Mouse (Mus musculus): ENCODE data around the gene Teddm2. TPM values are rescaled to one million over a fixed set of nuclear protein-coding genes. Genes with fewer than 3 reads are reported as not detected.

The Teddm2 gene
- 1 to 10 TPM; 1.6 to 2.9 TPM for total RNA-seq (2021)
- long read RNA-seq, experiment 1, partial matches to known transcripts, result 0 of 4 reads
- long read RNA-seq, experiment 1, other reads (novel, unspliced or antisense), result 1 of 4 reads
- long read RNA-seq, experiment 2, transcript Teddm2-203 (1 exons, 3,121 nt), result major isoform, 5 of 5 reads
- long read RNA-seq, experiment 2, partial matches to known transcripts, result 0 of 5 reads
- long read RNA-seq, experiment 2, other reads (novel, unspliced or antisense), result 0 of 5 reads

DNA sequence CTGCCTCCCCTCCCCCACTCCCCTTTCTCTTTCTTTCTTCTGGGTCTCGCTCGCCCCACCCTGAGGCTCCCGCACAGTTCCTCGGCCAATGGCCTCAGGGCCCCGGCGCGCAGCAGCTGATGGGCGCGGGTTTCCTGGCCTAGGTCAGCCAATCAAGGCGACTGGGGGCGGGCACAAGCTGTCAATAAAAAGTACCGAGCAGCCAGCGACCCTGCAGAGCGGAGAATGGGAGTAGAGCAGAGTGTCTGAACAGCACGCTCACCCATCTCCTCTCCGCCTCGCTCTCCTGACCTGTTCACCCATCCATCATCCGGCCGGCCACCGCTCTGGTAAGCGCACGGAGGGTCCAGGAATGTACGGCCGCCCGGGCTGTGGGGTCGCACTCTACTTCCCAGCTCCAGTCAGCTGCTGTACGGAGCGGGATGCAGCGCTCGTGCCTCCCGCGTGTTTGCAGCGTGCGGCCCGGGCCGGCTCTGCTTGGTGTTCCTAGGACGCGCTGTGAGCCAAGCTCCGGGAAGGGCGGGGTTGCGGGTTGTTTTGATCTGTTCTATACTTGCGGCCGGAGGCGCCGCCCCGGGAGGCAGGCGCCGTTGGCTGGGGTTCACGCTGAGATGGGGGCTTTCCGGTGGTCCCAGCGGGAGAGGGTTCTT is at the start of gene Teddm2, which contains the start of gene Glul:
TSS of gene Teddm2 (minus strand) at position 498 of the 650 bp plus-strand sequence.
TSS of gene Glul (plus strand) at position 214 of the 650 bp plus-strand sequence.
- DNase-seq, result peak; percentile 93 to 97
- intact Hi-C loops (cut with DNase I), result no loop called here

DNA sequence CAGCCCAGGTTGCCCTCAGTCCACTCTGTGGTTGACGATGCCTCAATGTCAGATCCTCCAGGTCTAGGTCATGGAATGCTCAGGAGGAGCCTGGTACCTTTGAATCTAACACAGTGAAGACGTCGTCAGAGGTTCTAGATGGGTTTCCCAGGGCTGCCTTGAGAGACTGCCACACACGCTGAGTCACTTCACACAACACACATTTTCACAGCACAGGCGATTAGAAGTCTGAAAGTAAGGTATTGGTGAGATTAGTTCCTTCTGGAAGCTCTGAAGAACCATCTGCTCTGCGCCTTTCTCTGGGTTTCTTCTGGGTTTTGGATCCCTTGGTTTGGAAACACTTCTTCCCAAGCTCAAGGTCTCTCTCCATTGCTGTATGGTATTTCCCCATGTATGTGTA is 47.8 kb upstream of the Teddm2 start:
- DNase-seq, result no peak
- intact Hi-C loops (cut with DNase I), result no loop called here

- intact Hi-C loops (cut with DNase I), result no loop called here
- DNase-seq, result no peak
These were observed 46.9 kb upstream of the Teddm2 start for GRCm38 (mm10) chr1:153946971-153947370.

GRCm38 (mm10) chr1:153945181-153945580 is 45.2 kb upstream of the Teddm2 start:
- intact Hi-C loops (cut with DNase I), result no loop called here
- no peak for DNase-seq

- no peak for DNase-seq
- intact Hi-C loops (cut with DNase I), result no loop called here
These were observed 41.0 kb upstream of the Teddm2 start for GRCm38 (mm10) chr1:153940986-153941385.

DNA sequence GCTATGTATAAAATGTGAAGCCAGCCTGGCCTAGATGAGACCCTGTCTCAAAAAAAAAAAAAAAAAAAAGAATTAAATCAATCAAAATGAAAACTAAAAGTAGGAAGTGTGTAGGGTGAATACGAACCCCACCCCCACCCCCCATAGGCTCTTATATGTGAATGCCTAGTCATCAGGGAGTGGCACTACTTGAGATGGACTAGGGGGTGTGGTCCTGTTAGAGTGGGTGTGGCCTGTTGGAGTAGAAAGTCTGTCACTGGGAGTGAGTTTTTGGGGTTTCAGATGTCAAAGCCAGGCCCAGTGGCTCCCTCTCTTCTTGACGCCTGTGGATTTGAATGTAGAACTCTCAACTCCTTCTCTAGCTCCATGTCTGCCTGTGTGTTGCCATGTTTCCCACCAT is 37.0 kb upstream of the Teddm2 start:
- intact Hi-C loops (cut with DNase I), result no loop called here
- no peak for DNase-seq

- intact Hi-C loops (cut with DNase I), result no loop called here
- DNase-seq, result no peak
These were observed 35.9 kb upstream of the Teddm2 start for GRCm38 (mm10) chr1:153935844-153936380.

GRCm38 (mm10) chr1:153933772-153934171 is 33.7 kb upstream of the Teddm2 start:
- intact Hi-C loops (cut with DNase I), result no loop called here
- DNase-seq, result no peak

DNA sequence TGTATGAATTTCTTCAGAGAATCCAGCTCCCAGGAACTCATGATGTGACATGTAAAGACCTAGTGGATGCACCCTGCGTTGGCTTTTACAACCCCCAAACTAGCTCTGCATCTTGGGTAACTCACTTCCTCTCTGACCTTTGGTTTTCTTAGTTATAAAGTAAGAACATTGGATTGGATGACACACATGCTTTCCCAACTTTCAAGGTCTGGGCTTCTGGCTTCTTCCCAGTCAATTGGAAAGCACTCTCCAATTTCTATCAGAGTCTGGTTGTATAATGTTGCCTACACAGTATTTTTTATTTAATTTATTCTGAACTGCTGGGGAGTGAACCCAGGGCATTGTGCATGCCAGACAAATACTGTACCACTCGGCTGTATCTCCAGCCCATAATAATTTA is 30.4 kb upstream of the Teddm2 start:
- DNase-seq, result no peak
- intact Hi-C loops (cut with DNase I), result no loop called here

DNA sequence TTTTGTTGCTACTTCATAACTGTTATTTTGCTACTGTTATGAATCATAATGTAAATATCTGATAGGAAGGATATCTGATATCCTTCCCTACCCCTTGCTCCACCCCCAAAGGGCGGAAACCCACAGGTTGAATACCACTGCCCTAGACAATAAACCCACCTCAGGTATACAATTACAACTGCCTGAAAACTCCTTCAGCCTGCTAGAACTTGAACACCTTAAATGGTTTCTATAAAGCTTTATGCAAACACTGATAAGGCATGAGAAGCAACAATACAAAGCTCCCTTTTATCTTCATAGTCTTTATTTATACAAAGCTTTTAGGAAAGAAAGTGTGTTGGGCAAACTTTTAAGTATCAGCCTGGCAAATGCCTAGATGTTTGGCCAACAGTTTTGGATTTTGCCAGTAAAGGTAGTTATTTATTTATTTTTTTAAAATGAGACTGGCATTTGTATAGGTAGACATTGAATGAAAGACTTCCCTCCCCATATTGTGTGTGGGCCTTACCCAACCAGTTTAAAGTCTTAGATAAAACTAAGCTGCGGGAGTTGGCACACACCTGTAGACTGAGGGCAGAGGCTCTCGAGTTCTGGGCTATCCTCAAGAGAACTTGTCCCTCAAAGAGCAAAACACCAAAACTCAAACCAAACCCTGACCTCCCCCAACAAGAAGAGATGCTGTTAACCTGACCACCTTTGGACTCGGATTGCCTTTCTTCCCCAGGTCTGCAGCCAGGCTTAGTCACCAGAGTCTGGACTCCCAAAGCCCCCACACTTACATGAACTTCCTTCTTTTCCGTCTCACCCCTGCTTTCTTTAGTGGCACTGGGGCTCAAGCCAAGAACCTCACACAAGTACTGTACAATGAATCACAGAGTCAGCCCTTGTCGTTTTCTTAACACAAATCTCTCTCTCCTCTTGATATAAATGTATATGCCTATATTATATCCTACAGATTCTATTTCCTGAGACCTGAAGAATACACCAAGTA is 24.7 kb upstream of the Teddm2 start:
- intact Hi-C loops (cut with DNase I), result no loop called here
- no peak for DNase-seq

DNA sequence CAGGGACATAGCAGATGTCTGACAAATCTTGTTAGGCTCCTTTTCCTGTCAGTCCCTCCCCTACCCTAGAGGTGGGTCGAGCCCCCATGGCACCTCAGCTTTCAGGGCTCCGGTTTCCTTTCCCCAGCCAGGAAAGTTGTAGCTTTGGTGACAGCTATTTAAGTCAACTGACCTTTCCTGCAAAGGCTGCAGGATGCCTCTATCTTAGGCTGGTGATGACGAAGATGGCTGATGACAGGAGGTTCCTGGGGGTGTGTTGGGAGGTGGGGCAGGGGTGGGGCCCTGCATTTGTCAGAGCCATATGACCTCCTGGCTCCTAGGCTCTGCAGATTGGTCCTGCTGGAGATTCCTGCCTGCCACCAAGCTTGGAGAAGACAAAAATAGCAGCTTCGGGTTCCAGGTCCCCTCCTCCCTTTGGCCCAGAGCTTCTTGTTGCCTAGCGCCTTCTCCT is 22.6 kb upstream of the Teddm2 start:
- DNase-seq, result peak; percentile 35 to 61
- intact Hi-C loops (cut with DNase I), result no loop called here

GRCm38 (mm10) chr1:153921642-153922041 is 21.6 kb upstream of the Teddm2 start:
- intact Hi-C loops (cut with DNase I), result no loop called here
- DNase-seq, result no peak

DNA sequence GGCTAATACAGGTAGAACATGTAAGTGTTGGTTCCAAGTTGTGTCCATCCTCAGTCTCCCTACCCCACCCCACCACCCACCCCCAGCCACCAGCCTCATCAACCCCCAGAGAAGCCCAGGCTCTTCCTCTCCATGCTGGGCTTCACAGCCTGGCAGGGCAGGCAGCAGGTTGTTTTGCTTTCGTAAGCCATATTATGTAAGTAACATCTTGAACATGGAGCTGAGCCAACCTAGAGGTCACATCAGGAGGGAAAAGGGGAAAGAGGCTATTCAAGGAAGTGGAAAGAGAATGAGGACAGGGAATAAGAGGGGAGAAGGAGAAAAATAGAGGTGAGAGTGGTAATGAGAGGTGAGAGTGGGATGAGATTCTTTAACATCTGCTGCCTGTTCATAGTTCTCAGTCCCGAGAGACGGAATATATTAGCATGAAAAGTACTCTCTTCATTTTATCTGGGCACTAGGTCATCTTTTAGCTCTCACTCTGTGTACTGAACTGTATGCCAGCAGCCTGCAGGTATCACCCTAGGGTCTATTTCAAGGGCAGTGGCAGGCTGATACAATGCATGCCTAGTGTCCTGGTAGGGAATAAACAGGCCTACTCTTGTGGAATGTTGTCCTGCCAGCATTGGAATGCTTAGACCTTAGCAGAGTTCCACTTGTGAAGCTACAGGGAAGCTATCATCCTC is 18.6 kb upstream of the Teddm2 start:
- intact Hi-C loops (cut with DNase I), result loop anchor here (5.0 kb wide), 1 partner anchor 114 kb away; no protein-coding TSS in a partner anchor

GRCm38 (mm10) chr1:153913869-153914268 is 13.8 kb upstream of the Teddm2 start:
- intact Hi-C loops (cut with DNase I), result no loop called here

More for the DNA sequence above, 18.6 kb upstream of the Teddm2 start:
- DNase-seq, result no peak

DNA sequence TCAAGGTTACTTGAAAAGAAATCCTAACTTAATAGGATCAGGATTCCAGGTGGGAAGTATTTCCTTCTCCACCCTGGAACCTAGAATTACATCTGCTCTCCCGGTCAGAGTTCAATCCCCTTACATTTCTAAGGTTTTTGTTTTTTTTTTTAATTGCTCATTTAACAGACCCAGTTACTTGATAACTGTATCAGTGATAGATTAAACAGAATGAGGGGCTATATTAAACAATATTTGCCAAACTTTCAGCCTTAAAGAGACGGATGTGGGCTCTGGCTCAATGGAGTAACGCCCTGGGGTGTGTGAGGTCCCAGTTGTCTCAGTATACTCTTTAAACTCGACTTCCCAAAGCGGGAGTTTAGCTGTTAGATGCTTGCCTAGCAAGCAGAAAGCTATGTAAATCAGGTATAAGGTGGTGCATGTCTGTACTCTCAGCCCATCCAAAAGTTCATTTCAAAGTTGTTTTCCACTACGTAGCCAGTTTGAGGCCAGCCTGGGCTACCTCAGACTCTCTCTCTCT is 11.3 kb upstream of the Teddm2 start:
- intact Hi-C loops (cut with DNase I), result no loop called here
- DNase-seq, result no peak

More at GRCm38 (mm10) chr1:153913869-153914268, 13.8 kb upstream of the Teddm2 start:
- DNase-seq, result no peak

DNA sequence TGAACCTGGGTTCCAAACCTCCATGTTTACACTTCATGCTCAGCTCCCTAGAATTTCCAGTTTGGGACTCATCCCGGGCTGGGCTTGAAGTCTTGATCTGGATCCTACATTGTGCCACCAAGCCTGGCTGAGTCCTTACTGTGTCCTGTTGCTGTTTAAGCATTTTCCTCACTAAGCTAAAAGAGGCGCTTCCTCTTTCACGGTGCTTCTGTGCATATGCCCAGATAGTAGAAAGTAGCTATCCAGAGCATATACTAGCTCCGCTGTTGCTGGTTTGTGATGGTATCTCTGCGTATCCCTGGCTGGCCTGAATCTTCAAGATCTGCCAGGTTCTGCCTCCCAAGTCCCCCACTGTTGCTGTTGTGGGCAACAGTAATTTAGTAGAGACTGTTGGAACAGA is 10.4 kb upstream of the Teddm2 start:
- no peak for DNase-seq
- intact Hi-C loops (cut with DNase I), result no loop called here

DNA sequence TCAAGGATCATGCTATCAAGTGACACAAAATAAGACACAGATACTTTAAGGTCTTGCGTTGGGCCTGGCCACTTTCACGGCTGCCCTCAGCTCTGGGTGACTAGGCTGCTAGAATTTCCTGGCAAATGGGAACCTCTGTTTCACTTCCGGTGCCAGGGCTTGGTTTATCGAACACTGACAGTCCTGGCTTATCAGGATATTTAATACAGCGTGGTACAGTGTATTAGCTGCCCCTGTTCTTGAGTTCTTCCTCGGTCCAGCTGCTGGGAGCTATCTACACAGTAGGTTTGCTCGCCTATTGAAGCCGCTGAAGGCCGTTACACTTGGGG is 9.9 kb upstream of the Teddm2 start:
- intact Hi-C loops (cut with DNase I), result no loop called here

DNA sequence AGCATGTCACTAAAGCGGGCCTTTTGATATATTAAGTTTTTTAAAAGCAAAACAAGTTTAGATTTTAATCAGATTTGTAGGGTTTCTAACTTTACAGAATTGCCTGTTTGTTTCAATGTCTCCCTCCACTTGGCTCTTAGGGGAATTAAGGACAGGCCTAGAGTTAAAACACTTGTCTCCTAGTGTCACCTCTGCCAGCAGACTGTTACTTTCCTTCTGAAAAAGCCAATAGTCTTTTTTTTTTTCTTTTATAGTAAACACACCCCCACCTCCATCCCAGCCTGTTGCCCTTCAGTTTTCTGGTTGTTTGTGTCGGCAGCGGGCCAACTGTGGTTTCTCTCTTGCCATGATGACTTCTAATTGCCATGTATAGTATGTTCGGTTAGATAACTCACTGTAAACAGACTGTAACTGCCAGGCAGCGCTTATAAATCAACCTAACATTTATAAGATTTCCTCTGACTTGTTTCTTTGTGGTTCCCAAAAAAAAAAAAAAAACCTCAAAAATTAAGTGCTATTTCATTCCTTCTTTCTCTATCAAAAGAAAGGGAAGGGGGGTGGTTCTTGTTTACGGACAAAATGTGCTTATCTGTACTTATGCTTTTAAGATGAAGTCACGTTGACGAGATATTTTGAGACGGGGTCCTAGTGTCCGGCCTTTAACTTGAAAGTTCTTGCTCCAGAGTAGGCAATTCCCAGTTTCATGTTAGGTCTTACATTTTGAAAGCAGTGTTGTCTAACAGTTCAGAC is 9.4 kb upstream of the Teddm2 start:
- no peak for DNase-seq
- intact Hi-C loops (cut with DNase I), result no loop called here

More for the DNA sequence above, 9.9 kb upstream of the Teddm2 start:
- DNase-seq, result no peak

- DNase-seq, result no peak
- intact Hi-C loops (cut with DNase I), result no loop called here
These were observed 8.7 kb upstream of the Teddm2 start for GRCm38 (mm10) chr1:153908741-153909140.

Data from gastrocnemius, postnatal 36 days (tissue).